Mouse (Mus musculus) midbrain, embryonic 16.5 days (tissue): ENCODE results near the gene Elavl2. TPM values are rescaled to one million over a fixed set of nuclear protein-coding genes. Genes with fewer than 3 reads are reported as not detected.
A peak's percentile ranks its signal among the peaks of the same experiment; 100 is the strongest.

ENCODE experiments used
- ATAC-seq: fragments of 200-750 bp; cut with Nextera tagmentation; 2 replicates; pipeline ENCODE4 v1.8.0; 2017; ENCODE audit warnings: moderate TSS enrichment
- H3K27ac ChIP-seq: fragments of 300-500 bp; sonication (generic); 2 replicates; pipeline ENCODE4 v1.5.1; 2014; ENCODE audit warnings: mild to moderate bottlenecking, low read length, mixed read lengths
- H3K27me3 ChIP-seq: fragments of 300-500 bp; sonication (generic); 2 replicates; pipeline ENCODE4 v1.6.1; 2014; ENCODE audit warnings: low read depth, low read length, mixed read lengths; ENCODE audit not compliant: control insufficient read depth, insufficient read depth
- H3K36me3 ChIP-seq: fragments of 300-500 bp; sonication (generic); 2 replicates; pipeline ENCODE4 v1.6.1; 2014; ENCODE audit warnings: mild to moderate bottlenecking, low read length, moderate library complexity, mixed read lengths; ENCODE audit not compliant: control insufficient read depth, insufficient read depth
- H3K4me1 ChIP-seq: fragments of 300-500 bp; sonication (generic); 2 replicates; pipeline ENCODE4 v1.6.1; 2014; ENCODE audit warnings: mild to moderate bottlenecking, low read length, mixed read lengths; ENCODE audit not compliant: control insufficient read depth, insufficient read depth
- H3K4me2 ChIP-seq: fragments of 300-500 bp; sonication (generic); 2 replicates; pipeline ENCODE4 v1.6.1; 2014; ENCODE audit warnings: mild to moderate bottlenecking, low read length, mixed read lengths
- H3K4me3 ChIP-seq: fragments of 300-500 bp; sonication (generic); 2 replicates; pipeline ENCODE4 v1.5.1; 2014; ENCODE audit warnings: low read depth, mild to moderate bottlenecking, low read length, moderate library complexity, mixed read lengths
- H3K9ac ChIP-seq: fragments of 300-500 bp; sonication (generic); 2 replicates; pipeline ENCODE4 v1.6.1; 2014; ENCODE audit warnings: low read depth, low read length, mixed read lengths
- H3K9me3 ChIP-seq: fragments of 300-500 bp; sonication (generic); replicated peaks from 2 replicates; pipeline ENCODE4 v1.6.1; 2014; ENCODE audit warnings: mild to moderate bottlenecking, low read length, mixed read lengths; ENCODE audit not compliant: control insufficient read depth, poor library complexity, severe bottlenecking
- WGBS: fragments of 180-500 bp; shearing (Covaris S2); extraction: QIAGEN DNeasy Blood & Tissue Kit; methylation state at CpG from one replicate; pipeline ENCODE4 v1.1.7; 2014; 5-methylcytosine and 5-hydroxymethylcytosine counted together
- microRNA-seq: library from miRNA; unstranded; fragments of <30 nt; microRNA quantifications from one replicate; pipeline ENCODE4, GENCODE M21; 2017
- polyA plus RNA-seq: library from polyadenylated mRNA; unstranded; fragments of >200 nt; fragmentation: Nextera tagmentation; extraction: Ambion mirVana; gene quantifications from 2 replicates; pipeline ENCODE4 v1.2.1, GENCODE M21; 2015

Elavl2 gene
- polyA plus RNA-seq, 1 experiment from 2014 or later = 158 TPM

- Histone ChIP-seq H3K9ac (no peak overlapping the region), H3K4me3 (no peak overlapping the region), H3K9me3 (no peaks in the 10 kb centered on the region), H3K4me1 (no peaks in the 10 kb centered on the region), H3K27ac (no peak overlapping the region), H3K36me3 (peaks cover 5% of the 10 kb centered on the region; the same call in 1 of the 2 replicates), H3K27me3 (no peaks in the 10 kb centered on the region), H3K4me2 (no peak overlapping the region)
- 79% methylated on average over 3 of the region's 3 CpGs for WGBS
- peak; percentile 46; the same call in 1 of the 2 replicates for ATAC-seq
Observed at GRCm38 (mm10) chr4:91219322-91219721, 181.3 kb downstream of the Elavl2 start.

- Histone ChIP-seq H3K36me3 (peaks cover 3% of the 10 kb centered on the region; the same call in 1 of the 2 replicates), H3K4me2 (no peak overlapping the region), H3K9me3 (no peaks in the 10 kb centered on the region), H3K4me1 (no peaks in the 10 kb centered on the region), H3K27ac (no peak overlapping the region), H3K27me3 (no peaks in the 10 kb centered on the region), H3K9ac (no peak overlapping the region), H3K4me3 (no peak overlapping the region)
- no peak for ATAC-seq
- 81% methylated on average over 3 of the region's 3 CpGs for WGBS
Observed at GRCm38 (mm10) chr4:91213917-91214316, 186.7 kb downstream of the Elavl2 start.

- Histone ChIP-seq H3K4me2 (no peak overlapping the region), H3K4me3 (no peak overlapping the region), H3K27me3 (no peaks in the 10 kb centered on the region), H3K27ac (no peak overlapping the region), H3K9ac (no peak overlapping the region), H3K9me3 (no peaks in the 10 kb centered on the region), H3K36me3 (peaks cover 3% of the 10 kb centered on the region; the same call in 1 of the 2 replicates), H3K4me1 (no peaks in the 10 kb centered on the region)
- WGBS = 71% methylated on average over 6 of the region's 6 CpGs
- no peak for ATAC-seq
Observed at GRCm38 (mm10) chr4:91208415-91209292, 191.9 kb downstream of the Elavl2 start.

Small RNA genes within 50 kb of the gene (microRNA-seq; reads per million reads assigned to microRNA genes)
- not detected for gene Mir6402
